Mouse (Mus musculus): ENCODE measurements around the gene Gm26938.

GRCm38 (mm10) chr5:139818801-139819200, 7.4 kb downstream of the Gm26938 start:
- TF ChIP-seq POLR2A (IDR thresholded peaks at IDR 0.05; ENCODE audit: control insufficient read depth, low read depth, low read length) (no peak), CTCF (IDR thresholded peaks at IDR 0.05; ENCODE audit: control insufficient read depth, insufficient read depth, insufficient replicate concordance, low read depth, low read length) (peak; percentile 33; the same call in 1 of the 2 replicates)

Measured in testis, adult 2 months (tissue).